Mouse (Mus musculus): ENCODE measurements around the gene Slx4ip. TPM values are rescaled to one million over a fixed set of nuclear protein-coding genes. Genes with fewer than 3 reads are reported as not detected.

The Slx4ip gene
- polyA plus RNA-seq, 2 experiments = 3.4 to 5.3 TPM

- TF ChIP-seq POLR2A (IDR thresholded peaks at IDR 0.05; ENCODE audit: borderline replicate concordance, extremely low read depth, insufficient read depth, insufficient read length) = peak; percentile 53; the same call in 1 of the 2 replicates
- WGBS = under 1% methylated on average over 23 of the region's 23 CpGs
- H3K27ac ChIP-seq (replicated peaks; ENCODE audit: low read depth, low read length) = peak overlapping the region; percentile 75
- 0 out of 2 replicates have a peak, but pooled peaks cover 3% of the 10 kb centered on the region for H3K4me1 ChIP-seq (ENCODE audit: control insufficient read depth, insufficient read depth, low read length)
- H3K4me2 ChIP-seq (replicated peaks; ENCODE audit: low read depth, low read length, severe bottlenecking) = peak overlapping the region; percentile 46
- ATAC-seq (ENCODE audit: low FRiP score, low read depth) (peak; percentile 85), DNase-seq (ENCODE audit: low spot score) (peak; percentile 99)
- no peaks in the 10 kb centered on the region for H3K9me3 ChIP-seq (ENCODE audit: control insufficient read depth, low read length)
- peak overlapping the region; percentile 59 for H3K9ac ChIP-seq (ENCODE audit: low read depth, low read length, severe bottlenecking)
- H3K27me3 ChIP-seq (ENCODE audit: control insufficient read depth, insufficient read depth, low read length) = no peaks in the 10 kb centered on the region
- peak overlapping the region; percentile 69 for H3K4me3 ChIP-seq (replicated peaks; ENCODE audit: low read length)
- no peaks in the 10 kb centered on the region for H3K36me3 ChIP-seq (ENCODE audit: control insufficient read depth, insufficient read depth, low read length)
Observed at GRCm38 (mm10) chr2:136891951-136892371, 943 bp downstream of the Slx4ip start.

GRCm38 (mm10) chr2:136894494-136894893 lies 3.5 kb downstream of the Slx4ip start:
- Histone ChIP-seq H3K36me3 (ENCODE audit: control insufficient read depth, insufficient read depth, low read length) (no peaks in the 10 kb centered on the region), H3K27ac (replicated peaks; ENCODE audit: low read depth, low read length) (no peak overlapping the region), H3K9me3 (ENCODE audit: control insufficient read depth, low read length) (no peaks in the 10 kb centered on the region), H3K9ac (ENCODE audit: low read depth, low read length, severe bottlenecking) (no peak overlapping the region), H3K27me3 (ENCODE audit: control insufficient read depth, insufficient read depth, low read length) (no peaks in the 10 kb centered on the region), H3K4me3 (replicated peaks; ENCODE audit: low read length) (no peak overlapping the region), H3K4me1 (ENCODE audit: control insufficient read depth, insufficient read depth, low read length) (0 out of 2 replicates have a peak, but pooled peaks cover 3% of the 10 kb centered on the region), H3K4me2 (replicated peaks; ENCODE audit: low read depth, low read length, severe bottlenecking) (no peak overlapping the region)
- ATAC-seq (ENCODE audit: low FRiP score, low read depth) (no peak), DNase-seq (ENCODE audit: low spot score) (no peak)
- TF ChIP-seq POLR2A (IDR thresholded peaks at IDR 0.05; ENCODE audit: borderline replicate concordance, extremely low read depth, insufficient read depth, insufficient read length) = no peak
- WGBS = 85% methylated on average over 2 of the region's 2 CpGs

GRCm38 (mm10) chr2:136896131-136896530 lies 5.1 kb downstream of the Slx4ip start:
- Histone ChIP-seq H3K9me3 (ENCODE audit: control insufficient read depth, low read length) (no peaks in the 10 kb centered on the region), H3K4me2 (replicated peaks; ENCODE audit: low read depth, low read length, severe bottlenecking) (no peak overlapping the region), H3K4me3 (replicated peaks; ENCODE audit: low read length) (no peak overlapping the region), H3K27me3 (ENCODE audit: control insufficient read depth, insufficient read depth, low read length) (no peaks in the 10 kb centered on the region), H3K4me1 (ENCODE audit: control insufficient read depth, insufficient read depth, low read length) (no peaks in the 10 kb centered on the region), H3K27ac (replicated peaks; ENCODE audit: low read depth, low read length) (no peak overlapping the region), H3K9ac (ENCODE audit: low read depth, low read length, severe bottlenecking) (no peak overlapping the region), H3K36me3 (ENCODE audit: control insufficient read depth, insufficient read depth, low read length) (no peaks in the 10 kb centered on the region)
- DNase-seq (ENCODE audit: low spot score) (peak; percentile 23), ATAC-seq (ENCODE audit: low FRiP score, low read depth) (no peak)
- WGBS = 79% methylated on average over 2 of the region's 2 CpGs
- no peak for TF ChIP-seq POLR2A (IDR thresholded peaks at IDR 0.05; ENCODE audit: borderline replicate concordance, extremely low read depth, insufficient read depth, insufficient read length)

DNA sequence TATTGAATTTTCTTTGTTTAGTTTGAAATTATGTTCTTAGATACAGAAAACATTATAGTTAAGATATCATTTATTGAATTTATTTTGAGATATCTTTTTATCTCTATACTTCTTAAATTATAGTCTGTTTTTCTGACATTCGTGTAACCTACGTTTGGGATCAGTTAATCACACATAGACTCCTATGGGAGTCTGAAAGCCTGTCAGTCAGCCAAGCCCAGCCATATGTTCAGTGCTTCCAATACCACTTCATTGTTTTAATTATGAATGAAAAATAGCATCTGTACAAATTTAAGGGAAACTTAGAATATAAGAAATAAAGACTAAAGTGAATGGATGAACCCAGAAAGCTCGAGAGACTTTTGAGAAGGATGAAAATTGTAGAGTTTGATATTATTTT lies 17.6 kb downstream of the Slx4ip start:
- H3K27me3 ChIP-seq (ENCODE audit: control insufficient read depth, insufficient read depth, low read length) = no peaks in the 10 kb centered on the region
- TF ChIP-seq POLR2A (IDR thresholded peaks at IDR 0.05; ENCODE audit: borderline replicate concordance, extremely low read depth, insufficient read depth, insufficient read length) = no peak
- H3K4me2 ChIP-seq (replicated peaks; ENCODE audit: low read depth, low read length, severe bottlenecking) = no peak overlapping the region
- H3K9me3 ChIP-seq (ENCODE audit: control insufficient read depth, low read length) = no peaks in the 10 kb centered on the region
- no peak for DNase-seq (ENCODE audit: low spot score)
- no peak overlapping the region for H3K4me3 ChIP-seq (replicated peaks; ENCODE audit: low read length)
- H3K36me3 ChIP-seq (ENCODE audit: control insufficient read depth, insufficient read depth, low read length) = no peaks in the 10 kb centered on the region
- no peak overlapping the region for H3K27ac ChIP-seq (replicated peaks; ENCODE audit: low read depth, low read length)
- no peak for ATAC-seq (ENCODE audit: low FRiP score, low read depth)
- H3K9ac ChIP-seq (ENCODE audit: low read depth, low read length, severe bottlenecking) = no peak overlapping the region
- WGBS = 80% methylated on average over 3 of the region's 3 CpGs
- no peaks in the 10 kb centered on the region for H3K4me1 ChIP-seq (ENCODE audit: control insufficient read depth, insufficient read depth, low read length)

GRCm38 (mm10) chr2:136909298-136909697 lies 18.3 kb downstream of the Slx4ip start:
- Histone ChIP-seq H3K4me3 (replicated peaks; ENCODE audit: low read length) (no peak overlapping the region), H3K36me3 (ENCODE audit: control insufficient read depth, insufficient read depth, low read length) (no peaks in the 10 kb centered on the region), H3K9ac (ENCODE audit: low read depth, low read length, severe bottlenecking) (no peak overlapping the region), H3K27ac (replicated peaks; ENCODE audit: low read depth, low read length) (no peak overlapping the region), H3K9me3 (ENCODE audit: control insufficient read depth, low read length) (no peaks in the 10 kb centered on the region), H3K4me2 (replicated peaks; ENCODE audit: low read depth, low read length, severe bottlenecking) (no peak overlapping the region), H3K4me1 (ENCODE audit: control insufficient read depth, insufficient read depth, low read length) (no peaks in the 10 kb centered on the region), H3K27me3 (ENCODE audit: control insufficient read depth, insufficient read depth, low read length) (no peaks in the 10 kb centered on the region)
- DNase-seq (ENCODE audit: low spot score) = no peak
- no peak for TF ChIP-seq POLR2A (IDR thresholded peaks at IDR 0.05; ENCODE audit: borderline replicate concordance, extremely low read depth, insufficient read depth, insufficient read length)
- 83% methylated on average over 2 of the region's 2 CpGs for WGBS
- no peak for ATAC-seq (ENCODE audit: low FRiP score, low read depth)
